Mouse (Mus musculus) embryonic facial prominence, embryonic 13.5 days (tissue): ENCODE results near the gene Rrh. TPM values are rescaled to one million over a fixed set of nuclear protein-coding genes. Genes with fewer than 3 reads are reported as not detected.

Experiments
- ATAC-seq: fragments of 200-750 bp; cut with Nextera tagmentation; 2 replicates; pipeline ENCODE4 v1.8.0; 2017; ENCODE audit warnings: low read depth; ENCODE audit not compliant: insufficient number of reproducible peaks, insufficient read depth, low FRiP score, low TSS enrichment
- H3K27ac ChIP-seq: fragments of 300-500 bp; sonication (generic); 2 replicates; pipeline ENCODE4 v1.5.1; 2015; ENCODE audit warnings: moderate library complexity, mild to moderate bottlenecking, inconsistent platforms
- H3K27me3 ChIP-seq: fragments of 300-500 bp; sonication (generic); 2 replicates; pipeline ENCODE4 v1.6.1; 2015; ENCODE audit warnings: mild to moderate bottlenecking, inconsistent platforms
- H3K36me3 ChIP-seq: fragments of 300-500 bp; sonication (generic); 2 replicates; pipeline ENCODE4 v1.6.1; 2015; ENCODE audit warnings: mild to moderate bottlenecking, inconsistent platforms
- H3K4me1 ChIP-seq: fragments of 300-500 bp; sonication (generic); 2 replicates; pipeline ENCODE4 v1.6.1; 2015; ENCODE audit warnings: inconsistent platforms
- H3K4me2 ChIP-seq: fragments of 300-500 bp; sonication (generic); 2 replicates; pipeline ENCODE4 v1.6.1; 2015; ENCODE audit warnings: moderate library complexity, mild to moderate bottlenecking, inconsistent platforms
- H3K4me3 ChIP-seq: fragments of 300-500 bp; sonication (generic); 2 replicates; pipeline ENCODE4 v1.5.1; 2015; ENCODE audit warnings: mild to moderate bottlenecking, inconsistent platforms
- H3K9ac ChIP-seq: fragments of 300-500 bp; sonication (generic); 2 replicates; pipeline ENCODE4 v1.6.1; 2015; ENCODE audit warnings: mild to moderate bottlenecking, inconsistent platforms
- H3K9me3 ChIP-seq: fragments of 300-500 bp; sonication (generic); 2 replicates; pipeline ENCODE4 v1.6.1; 2016; ENCODE audit warnings: inconsistent platforms
- WGBS: fragments of 180-500 bp; shearing (Covaris S2); methylation state at CpG from one replicate; pipeline ENCODE4 v1.1.7; 2015; ENCODE audit warnings: mixed read lengths; 5-methylcytosine and 5-hydroxymethylcytosine counted together
- polyA plus RNA-seq: library from polyadenylated mRNA; unstranded; fragments of >200 nt; fragmentation: Nextera tagmentation; extraction: Ambion mirVana; gene quantifications from 2 replicates; pipeline ENCODE4 v1.2.1, GENCODE M21; 2015

Gene Rrh
- polyA plus RNA-seq, 1 experiment from 2014 or later, result 0.38 TPM

DNA sequence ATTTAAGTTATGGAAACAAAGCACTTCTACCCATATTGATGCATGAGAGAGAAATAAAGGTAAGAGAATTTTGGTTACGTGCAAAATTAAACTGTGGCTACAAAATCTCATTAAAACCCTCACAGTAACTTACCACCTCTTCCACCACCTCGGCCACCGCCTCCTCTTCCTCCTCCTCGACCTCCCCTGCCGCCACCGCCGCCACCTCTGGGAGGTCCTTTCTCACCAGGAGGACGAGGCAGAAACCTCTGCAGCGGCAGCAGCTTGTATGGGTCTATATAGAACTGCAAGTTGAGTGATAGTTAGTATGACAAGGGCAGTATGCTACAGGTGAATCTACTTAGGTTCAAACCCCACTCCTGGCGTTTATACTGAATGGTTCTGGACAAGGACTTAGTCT, 4.3 kb upstream of the Rrh start:
- Histone ChIP-seq H3K36me3 (peaks cover 47% of the 10 kb centered on the region), H3K27me3 (no peaks in the 10 kb centered on the region), H3K9ac (no peak overlapping the region), H3K9me3 (no peaks in the 10 kb centered on the region), H3K4me1 (peaks cover 15% of the 10 kb centered on the region), H3K4me3 (no peak overlapping the region), H3K4me2 (no peak overlapping the region), H3K27ac (no peak overlapping the region)
- ATAC-seq, result no peak
- WGBS, result 90% methylated on average over 10 of the region's 10 CpGs

DNA sequence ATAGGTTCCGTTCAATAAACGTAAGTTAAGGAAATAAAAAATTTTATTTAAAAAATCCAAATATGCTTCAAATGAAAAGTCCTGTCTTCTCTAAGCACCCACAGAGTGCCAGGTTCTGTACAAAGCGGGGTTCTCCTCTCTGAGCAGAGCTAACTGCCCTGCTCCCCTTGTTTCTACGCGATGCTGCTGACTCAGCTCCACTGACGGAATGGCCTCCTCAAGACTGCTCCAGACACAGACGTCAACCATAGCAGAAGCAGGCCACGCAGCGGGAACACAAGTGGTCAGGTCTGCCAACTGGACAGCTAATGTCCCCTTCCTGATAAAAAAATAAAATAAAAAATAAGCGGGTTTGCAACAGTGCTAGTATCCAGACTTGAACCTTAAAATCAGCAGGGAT, 2.5 kb upstream of the Rrh start:
- no peak for ATAC-seq
- 92% methylated on average over 10 of the region's 10 CpGs for WGBS

DNA sequence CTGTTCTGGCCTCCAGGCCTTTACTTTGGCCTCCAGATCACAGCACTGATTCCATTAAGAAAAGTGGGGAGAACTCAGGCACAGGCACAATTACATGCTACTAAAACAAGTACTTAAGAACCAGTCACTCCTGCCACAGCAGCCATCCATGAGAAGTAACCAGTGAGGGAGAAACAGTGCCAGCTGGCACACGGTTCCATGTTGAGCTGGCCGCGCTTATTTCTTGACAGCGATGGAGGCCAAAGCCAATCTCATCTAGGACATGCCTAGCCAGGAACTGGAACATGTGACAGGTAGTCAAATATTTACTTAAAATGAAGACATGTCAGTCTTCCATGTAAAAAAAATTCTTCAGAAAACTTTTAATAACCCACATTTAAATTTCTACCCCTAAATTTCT, 1.8 kb upstream of the Rrh start:
- Histone ChIP-seq H3K4me3 (no peak overlapping the region), H3K9ac (no peak overlapping the region), H3K27ac (no peak overlapping the region), H3K27me3 (no peaks in the 10 kb centered on the region), H3K4me1 (peaks cover 4% of the 10 kb centered on the region; the same call in 1 of the 2 replicates), H3K4me2 (no peak overlapping the region), H3K9me3 (no peaks in the 10 kb centered on the region), H3K36me3 (peaks cover 50% of the 10 kb centered on the region)
- ATAC-seq, result no peak
- WGBS, result 94% methylated on average over 4 of the region's 4 CpGs

More for the DNA sequence above, 2.5 kb upstream of the Rrh start:
- H3K27ac ChIP-seq, result no peak overlapping the region
- H3K4me3 ChIP-seq, result no peak overlapping the region
- H3K4me2 ChIP-seq, result no peak overlapping the region
- no peak overlapping the region for H3K9ac ChIP-seq
- H3K9me3 ChIP-seq, result no peaks in the 10 kb centered on the region
- peaks cover 11% of the 10 kb centered on the region for H3K4me1 ChIP-seq
- peaks cover 49% of the 10 kb centered on the region for H3K36me3 ChIP-seq
- H3K27me3 ChIP-seq, result no peaks in the 10 kb centered on the region

DNA sequence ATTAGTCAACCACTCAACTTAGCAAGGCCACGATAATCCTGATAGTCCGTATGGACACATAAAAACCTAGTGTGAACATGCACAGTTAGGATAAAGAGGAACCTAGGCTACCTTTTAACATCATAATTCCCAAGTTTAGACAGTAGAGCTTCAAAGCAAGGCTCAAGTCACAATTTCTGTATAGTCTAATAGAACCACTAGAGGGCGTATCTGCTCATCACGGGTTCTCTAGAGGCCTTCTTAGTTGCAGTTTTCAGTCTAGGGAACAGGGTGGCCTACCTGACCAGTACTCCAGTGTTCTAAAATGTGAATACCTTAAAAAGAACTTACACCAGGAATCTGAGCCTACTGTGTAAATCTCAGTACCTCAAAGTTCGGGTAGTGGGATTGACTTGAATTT, 906 bp upstream of the Rrh start:
- Histone ChIP-seq H3K36me3 (peaks cover 45% of the 10 kb centered on the region), H3K4me3 (no peak overlapping the region), H3K4me2 (no peak overlapping the region), H3K27ac (no peak overlapping the region), H3K9ac (no peak overlapping the region), H3K4me1 (peaks cover under 1% of the 10 kb centered on the region; the same call in 1 of the 2 replicates), H3K9me3 (no peaks in the 10 kb centered on the region), H3K27me3 (no peaks in the 10 kb centered on the region)
- ATAC-seq, result no peak
- WGBS, result 54% methylated on average over 5 of the region's 5 CpGs

DNA sequence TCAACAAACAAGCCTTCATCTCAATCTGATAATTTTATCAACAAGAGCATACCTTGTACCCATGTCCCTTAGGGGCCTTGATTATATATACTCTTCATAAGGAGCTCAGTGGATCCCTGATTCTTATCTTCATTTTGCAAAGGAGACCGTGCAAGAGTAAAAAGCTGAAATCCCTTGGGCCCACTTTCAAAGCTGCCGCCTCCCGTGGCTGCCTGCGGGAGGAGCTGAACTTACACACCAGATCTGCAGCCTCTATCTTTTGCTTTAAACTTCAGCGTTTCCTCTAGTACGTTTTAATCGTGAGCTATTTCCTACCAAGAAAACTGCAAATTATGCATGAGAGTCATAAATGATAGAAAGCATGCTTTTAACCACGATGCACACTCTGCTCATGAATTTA, 651 bp downstream of the Rrh start:
- Histone ChIP-seq H3K4me2 (no peak overlapping the region), H3K27ac (no peak overlapping the region), H3K27me3 (no peaks in the 10 kb centered on the region), H3K9me3 (no peaks in the 10 kb centered on the region), H3K4me3 (no peak overlapping the region), H3K9ac (no peak overlapping the region), H3K36me3 (peaks cover 37% of the 10 kb centered on the region), H3K4me1 (no peaks in the 10 kb centered on the region)
- no peak for ATAC-seq
- WGBS, result 77% methylated on average over 8 of the region's 8 CpGs

DNA sequence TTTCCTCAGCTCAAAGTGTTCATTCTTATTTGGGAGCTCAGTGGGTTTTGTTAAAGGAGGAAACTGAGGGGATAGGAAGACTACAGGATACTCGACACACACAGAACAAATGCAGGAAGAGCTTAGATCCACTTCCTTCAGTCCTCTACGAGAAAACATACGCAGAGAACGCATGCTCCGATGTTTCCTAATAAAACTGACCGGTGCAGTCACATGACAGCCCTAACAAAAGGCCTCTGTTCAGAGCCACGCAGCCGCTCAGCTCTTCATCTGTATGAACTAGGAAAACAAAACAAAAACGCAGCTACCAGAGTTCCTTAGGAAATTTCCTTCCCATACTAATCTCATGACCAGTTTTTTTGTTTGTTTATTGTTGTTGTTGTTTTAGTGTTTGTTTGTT, 1.5 kb downstream of the Rrh start:
- H3K27me3 ChIP-seq, result no peaks in the 10 kb centered on the region
- no peak overlapping the region for H3K4me2 ChIP-seq
- no peaks in the 10 kb centered on the region for H3K9me3 ChIP-seq
- ATAC-seq, result no peak
- whole genome bisulfite sequencing, result 28% methylated on average over 9 of the region's 9 CpGs
- H3K4me3 ChIP-seq, result no peak overlapping the region
- peaks cover 28% of the 10 kb centered on the region for H3K36me3 ChIP-seq
- no peak overlapping the region for H3K27ac ChIP-seq
- no peak overlapping the region for H3K9ac ChIP-seq
- H3K4me1 ChIP-seq, result no peaks in the 10 kb centered on the region

DNA sequence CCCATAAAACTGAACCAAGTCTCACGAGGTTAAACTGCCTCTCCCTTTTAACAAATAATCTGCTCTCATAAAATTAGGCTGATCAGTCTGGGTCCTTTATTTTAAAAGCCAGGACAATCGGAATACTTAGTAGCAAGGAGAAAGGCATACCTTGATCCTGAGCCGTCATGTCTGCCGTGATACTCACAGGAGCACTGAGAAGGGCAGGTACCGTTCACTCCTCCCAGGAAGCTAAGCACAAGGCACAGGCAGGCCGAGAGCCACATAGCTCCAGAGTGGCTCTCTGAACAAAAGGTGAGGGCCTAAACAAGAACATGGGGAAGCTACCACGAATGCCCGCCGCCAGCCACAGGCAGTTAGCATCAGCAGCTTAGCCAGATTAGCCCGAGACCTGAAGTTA, 18.6 kb downstream of the Rrh start, which contains the start of gene Lrit3:
Gene Lrit3, minus strand, starts transcription at position 266 of the 400 bp plus-strand sequence.
- ATAC-seq, result no peak
- no peaks in the 10 kb centered on the region for H3K36me3 ChIP-seq
- no peaks in the 10 kb centered on the region for H3K27me3 ChIP-seq
- no peak within 1 kb of the TSS for H3K27ac ChIP-seq
- no peaks in the 10 kb centered on the region for H3K9me3 ChIP-seq
- H3K9ac ChIP-seq, result no peak within 1 kb of the TSS
- 85% methylated on average over 10 of the region's 10 CpGs for WGBS
- H3K4me3 ChIP-seq, result no peak within 1 kb of the TSS
- H3K4me1 ChIP-seq, result no peaks in the 10 kb centered on the region
- no peak within 1 kb of the TSS for H3K4me2 ChIP-seq

DNA sequence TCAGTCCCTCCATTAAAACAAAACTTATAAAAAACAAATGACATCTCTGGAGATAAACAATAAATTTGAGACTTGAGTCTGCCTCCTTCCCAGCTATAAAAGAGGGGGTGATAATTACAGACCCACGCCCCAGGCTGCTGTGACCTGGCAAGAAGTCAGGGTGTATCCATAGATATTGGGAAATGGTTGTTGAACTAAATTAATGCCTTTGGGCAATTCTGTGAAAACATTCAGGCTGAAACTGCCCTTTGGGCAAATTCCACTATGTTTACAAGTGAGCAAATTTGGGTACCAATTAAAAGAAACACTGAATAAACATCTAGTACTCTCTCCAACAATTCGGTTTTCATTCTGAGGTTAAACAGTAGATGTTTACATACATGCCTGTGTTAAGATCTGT, 23.4 kb downstream of the Rrh start:
- H3K4me3 ChIP-seq, result no peak overlapping the region
- no peaks in the 10 kb centered on the region for H3K36me3 ChIP-seq
- 67% methylated on average over 2 of the region's 2 CpGs for WGBS
- H3K27ac ChIP-seq, result no peak overlapping the region
- no peaks in the 10 kb centered on the region for H3K9me3 ChIP-seq
- H3K9ac ChIP-seq, result no peak overlapping the region
- H3K4me2 ChIP-seq, result no peak overlapping the region
- H3K27me3 ChIP-seq, result no peaks in the 10 kb centered on the region
- H3K4me1 ChIP-seq, result no peaks in the 10 kb centered on the region
- ATAC-seq, result no peak

DNA sequence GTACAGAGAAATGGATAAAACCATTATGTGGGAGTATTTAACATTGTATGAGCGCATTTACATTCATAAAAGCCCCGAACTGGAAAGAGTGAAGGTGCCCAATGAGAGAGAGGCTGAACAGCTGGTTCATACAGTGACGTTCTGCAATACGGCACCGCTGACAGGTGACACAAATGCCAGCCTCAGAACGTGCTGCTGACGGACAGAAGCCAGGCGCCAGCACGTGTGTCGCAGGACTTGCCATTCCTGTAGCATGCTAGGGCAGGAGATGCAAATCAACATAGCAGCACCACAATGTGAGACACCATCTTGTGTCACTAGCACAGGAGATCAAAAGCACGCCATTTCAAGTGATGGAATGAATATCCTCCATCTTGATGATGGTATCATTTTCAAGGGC, 23.8 kb downstream of the Rrh start:
- H3K27ac ChIP-seq, result no peak overlapping the region
- H3K9me3 ChIP-seq, result no peaks in the 10 kb centered on the region
- no peak overlapping the region for H3K4me2 ChIP-seq
- no peaks in the 10 kb centered on the region for H3K27me3 ChIP-seq
- ATAC-seq, result no peak
- WGBS, result 75% methylated on average over 11 of the region's 11 CpGs
- no peak overlapping the region for H3K4me3 ChIP-seq
- H3K36me3 ChIP-seq, result no peaks in the 10 kb centered on the region
- H3K9ac ChIP-seq, result no peak overlapping the region
- H3K4me1 ChIP-seq, result no peaks in the 10 kb centered on the region

DNA sequence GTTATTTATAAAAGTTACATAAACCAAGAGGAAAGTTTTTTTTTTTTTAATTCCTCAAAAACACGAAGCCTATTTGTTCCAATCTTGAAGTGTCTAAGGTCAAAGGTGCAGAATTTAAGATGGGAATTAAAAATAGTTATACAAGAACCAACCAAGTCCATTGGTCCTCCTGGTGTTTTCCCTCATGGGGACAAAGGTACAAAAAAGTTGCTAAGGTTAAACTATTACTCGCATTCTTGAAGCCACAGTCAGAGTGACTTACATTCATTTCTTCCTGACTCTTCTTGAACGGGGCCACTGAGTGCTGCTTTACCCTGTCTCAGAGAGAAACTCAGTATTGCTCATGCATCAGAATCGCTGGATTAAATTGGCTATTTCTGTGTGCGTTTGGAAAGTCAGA, 25.0 kb downstream of the Rrh start:
- Histone ChIP-seq H3K9ac (no peak overlapping the region), H3K27ac (no peak overlapping the region), H3K4me3 (no peak overlapping the region), H3K36me3 (no peaks in the 10 kb centered on the region), H3K9me3 (no peaks in the 10 kb centered on the region), H3K4me1 (no peaks in the 10 kb centered on the region), H3K4me2 (no peak overlapping the region), H3K27me3 (no peaks in the 10 kb centered on the region)
- no peak for ATAC-seq
- 78% methylated on average over 5 of the region's 5 CpGs for WGBS

DNA sequence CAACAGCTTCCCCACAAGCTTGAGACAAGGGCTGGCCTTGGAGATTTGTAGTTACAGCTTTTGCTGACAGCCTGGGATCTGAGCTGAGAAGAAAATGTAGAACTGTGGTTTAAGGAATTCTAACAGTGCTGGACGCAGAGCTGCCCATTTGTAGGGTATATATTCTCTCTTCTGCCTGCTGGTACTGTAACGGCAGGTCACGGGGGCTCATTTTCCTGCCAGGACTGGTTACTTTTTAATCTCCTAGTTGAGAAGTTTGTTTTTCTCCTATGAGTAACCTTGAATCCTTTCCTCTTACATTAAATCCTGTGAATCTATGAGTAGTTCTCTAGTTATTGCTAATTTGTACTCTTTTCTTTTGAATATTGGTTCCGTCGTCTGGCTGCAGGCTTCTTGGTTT, 28.6 kb downstream of the Rrh start:
- no peaks in the 10 kb centered on the region for H3K27me3 ChIP-seq
- 85% methylated on average over 5 of the region's 5 CpGs for WGBS
- H3K9me3 ChIP-seq, result no peaks in the 10 kb centered on the region

DNA sequence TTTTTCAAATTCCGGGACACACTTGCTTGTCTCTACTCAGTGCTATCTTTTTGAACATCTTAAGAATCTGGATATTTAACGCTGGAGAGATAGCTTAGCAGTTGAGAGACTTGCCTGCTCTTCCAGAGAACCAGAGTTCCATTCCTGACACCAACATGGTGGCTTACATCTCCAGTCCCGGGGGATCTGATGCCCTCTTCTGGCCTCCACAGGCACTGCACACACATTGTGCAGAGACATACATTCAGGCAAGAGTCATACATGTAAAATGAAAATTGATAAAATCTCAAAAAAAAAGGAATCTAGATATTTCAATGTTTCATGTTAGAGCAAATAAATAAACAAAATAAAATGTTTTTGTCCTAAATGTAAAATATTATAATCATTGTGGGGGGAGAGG, 39.6 kb downstream of the Rrh start:
- no peak overlapping the region for H3K4me3 ChIP-seq
- no peak overlapping the region for H3K4me2 ChIP-seq
- no peak overlapping the region for H3K27ac ChIP-seq
- H3K36me3 ChIP-seq, result no peaks in the 10 kb centered on the region
- WGBS, result 88% methylated on average over 3 of the region's 3 CpGs
- H3K9ac ChIP-seq, result no peak overlapping the region
- H3K27me3 ChIP-seq, result no peaks in the 10 kb centered on the region
- 0 out of 2 replicates have a peak, but pooled peaks cover 4% of the 10 kb centered on the region for H3K4me1 ChIP-seq
- no peak for ATAC-seq
- no peaks in the 10 kb centered on the region for H3K9me3 ChIP-seq

More for the DNA sequence above, 28.6 kb downstream of the Rrh start:
- Histone ChIP-seq H3K4me3 (no peak overlapping the region), H3K4me2 (no peak overlapping the region), H3K4me1 (no peaks in the 10 kb centered on the region), H3K36me3 (no peaks in the 10 kb centered on the region), H3K9ac (no peak overlapping the region), H3K27ac (no peak overlapping the region)
- no peak for ATAC-seq

DNA sequence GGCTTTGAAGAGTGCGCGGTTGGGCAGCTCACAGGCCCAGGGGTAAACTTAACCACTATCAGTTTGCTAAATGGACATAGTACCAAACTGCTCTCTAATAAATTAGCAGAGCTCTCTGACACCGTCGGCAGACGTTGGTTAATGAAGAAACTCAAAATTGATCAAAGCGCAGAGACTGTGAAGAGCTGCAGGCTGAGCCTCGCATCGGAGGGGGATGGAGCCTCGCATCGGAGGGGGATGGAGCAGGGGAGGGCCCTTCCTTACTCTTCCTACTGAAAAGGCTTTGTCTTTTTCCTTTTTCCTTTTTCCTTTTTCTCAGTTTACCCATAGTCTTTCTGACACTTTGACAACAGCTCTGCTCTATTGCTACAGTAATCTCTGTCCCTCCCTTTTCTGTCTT, 41.0 kb downstream of the Rrh start:
- Histone ChIP-seq H3K4me3 (no peak overlapping the region), H3K4me1 (0 out of 2 replicates have a peak, but pooled peaks cover 4% of the 10 kb centered on the region), H3K27ac (no peak overlapping the region), H3K27me3 (no peaks in the 10 kb centered on the region), H3K36me3 (no peaks in the 10 kb centered on the region), H3K4me2 (no peak overlapping the region), H3K9me3 (no peaks in the 10 kb centered on the region), H3K9ac (no peak overlapping the region)
- WGBS, result 44% methylated on average over 10 of the region's 10 CpGs
- ATAC-seq, result no peak
